Mouse (Mus musculus) embryonic facial prominence, embryonic 10.5 days (tissue): ENCODE results near the gene Ccr8. TPM values are rescaled to one million over a fixed set of nuclear protein-coding genes. Genes with fewer than 3 reads are reported as not detected.

Source experiments
- DNase-seq: peaks from one replicate; pipeline ENCODE4 v3.0.0-alpha.2; 2017; ENCODE audit warnings: low spot score
- H3K27ac ChIP-seq: fragments of 300-500 bp; sonication (generic); replicated peaks from 2 replicates; pipeline ENCODE4 v1.5.1; 2016; ENCODE audit warnings: mild to moderate bottlenecking
- H3K27me3 ChIP-seq: fragments of 300-500 bp; sonication (generic); replicated peaks from 2 replicates; pipeline ENCODE4 v1.6.1; 2016; ENCODE audit warnings: low read depth, mild to moderate bottlenecking; ENCODE audit not compliant: poor library complexity, severe bottlenecking
- H3K36me3 ChIP-seq: fragments of 300-500 bp; sonication (generic); replicated peaks from 2 replicates; pipeline ENCODE4 v1.6.1; 2016; ENCODE audit warnings: mild to moderate bottlenecking, moderate library complexity
- H3K4me1 ChIP-seq: fragments of 300-500 bp; sonication (generic); 2 replicates; pipeline ENCODE4 v1.6.1; 2016
- H3K4me3 ChIP-seq: fragments of 300-500 bp; sonication (generic); 2 replicates; pipeline ENCODE4 v1.5.1; 2016; ENCODE audit warnings: mild to moderate bottlenecking, moderate library complexity
- H3K9me3 ChIP-seq: fragments of 300-500 bp; sonication (generic); 2 replicates; pipeline ENCODE4 v1.6.1; 2016; ENCODE audit warnings: mild to moderate bottlenecking
- WGBS: fragments of 180-500 bp; shearing (Covaris S2); methylation state at CpG from one replicate; pipeline ENCODE4 v1.1.7; 2016; 5-methylcytosine and 5-hydroxymethylcytosine counted together
- polyA plus RNA-seq: library from polyadenylated mRNA; unstranded; fragments of >200 nt; fragmentation: Nextera tagmentation; extraction: Ambion mirVana; gene quantifications from 2 replicates; pipeline ENCODE4 v1.2.1, GENCODE M21; 2016

The Ccr8 gene
- polyA plus RNA-seq, 1 experiment from 2014 or later = not detected

DNA sequence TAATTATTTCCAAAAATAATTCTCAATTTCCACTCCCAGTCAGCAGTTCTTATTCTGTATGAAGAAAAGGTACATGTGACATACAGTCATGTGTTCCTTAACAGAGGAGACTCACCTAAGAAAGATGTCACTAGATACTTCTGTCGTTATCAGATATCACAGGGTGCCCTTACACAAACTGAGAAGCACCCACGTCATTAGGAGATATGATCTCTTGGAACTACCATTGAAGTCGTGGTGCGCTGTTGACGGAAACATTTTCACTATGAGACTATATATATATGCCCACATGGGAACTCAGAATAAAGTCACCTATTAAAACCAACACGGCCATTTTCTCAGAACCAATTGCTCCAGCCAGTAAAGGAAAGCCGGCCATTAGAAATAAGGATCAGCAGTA is 17.4 kb upstream of the Ccr8 start:
- no peaks in the 10 kb centered on the region for H3K9me3 ChIP-seq
- H3K36me3 ChIP-seq = no peaks in the 10 kb centered on the region
- no peak overlapping the region for H3K27ac ChIP-seq
- no peak for DNase-seq
- H3K4me1 ChIP-seq = no peaks in the 10 kb centered on the region
- no peaks in the 10 kb centered on the region for H3K27me3 ChIP-seq
- no peak overlapping the region for H3K4me3 ChIP-seq
- WGBS = 87% methylated on average over 7 of the region's 7 CpGs

DNA sequence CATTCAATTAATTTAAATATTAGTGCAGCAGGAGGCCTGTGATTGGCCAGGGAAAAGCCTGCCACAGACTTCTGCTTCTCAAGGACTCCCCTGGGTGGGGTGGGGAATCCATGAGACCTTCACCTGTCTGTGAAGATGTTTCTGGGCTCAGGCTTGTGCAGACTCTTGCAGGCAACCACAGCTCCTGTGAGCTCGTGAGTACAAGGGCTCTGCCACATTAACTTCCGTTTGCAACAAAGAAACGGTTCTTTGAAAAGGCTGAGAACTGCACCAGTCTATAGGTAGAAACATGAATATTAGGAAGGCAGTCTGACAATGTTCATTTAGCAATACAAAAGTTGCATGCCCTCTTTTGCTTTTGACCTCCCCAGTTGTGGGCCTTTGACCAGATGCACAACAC is 13.7 kb upstream of the Ccr8 start:
- H3K4me3 ChIP-seq = no peak overlapping the region
- no peaks in the 10 kb centered on the region; the same call in 1 of the 2 replicates for H3K4me1 ChIP-seq
- WGBS = 81% methylated on average over 3 of the region's 3 CpGs
- DNase-seq = no peak
- H3K27me3 ChIP-seq = no peaks in the 10 kb centered on the region
- no peaks in the 10 kb centered on the region for H3K9me3 ChIP-seq
- H3K36me3 ChIP-seq = no peaks in the 10 kb centered on the region
- no peak overlapping the region for H3K27ac ChIP-seq

DNA sequence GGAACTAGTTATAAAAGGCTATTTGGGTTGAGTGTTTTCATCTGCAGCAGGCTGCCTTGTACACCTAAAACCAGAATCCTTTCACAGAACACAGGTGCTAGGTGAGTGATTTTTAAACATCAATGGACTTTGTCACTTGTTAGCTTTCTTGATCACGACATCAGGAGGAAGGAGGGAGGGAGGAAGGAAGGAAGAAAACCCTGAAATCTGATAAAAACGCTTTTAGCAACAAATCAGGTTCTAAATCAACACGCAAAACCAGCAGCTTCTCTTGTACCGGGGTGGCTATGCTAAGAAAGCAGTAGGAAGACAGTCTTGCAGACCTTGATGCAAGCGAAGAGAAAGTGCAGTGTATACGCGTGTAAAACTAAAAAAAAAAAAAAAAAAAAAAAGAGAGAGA is 12.0 kb upstream of the Ccr8 start:
- 77% methylated on average over 7 of the region's 7 CpGs for WGBS
- H3K4me3 ChIP-seq = no peak overlapping the region

DNA sequence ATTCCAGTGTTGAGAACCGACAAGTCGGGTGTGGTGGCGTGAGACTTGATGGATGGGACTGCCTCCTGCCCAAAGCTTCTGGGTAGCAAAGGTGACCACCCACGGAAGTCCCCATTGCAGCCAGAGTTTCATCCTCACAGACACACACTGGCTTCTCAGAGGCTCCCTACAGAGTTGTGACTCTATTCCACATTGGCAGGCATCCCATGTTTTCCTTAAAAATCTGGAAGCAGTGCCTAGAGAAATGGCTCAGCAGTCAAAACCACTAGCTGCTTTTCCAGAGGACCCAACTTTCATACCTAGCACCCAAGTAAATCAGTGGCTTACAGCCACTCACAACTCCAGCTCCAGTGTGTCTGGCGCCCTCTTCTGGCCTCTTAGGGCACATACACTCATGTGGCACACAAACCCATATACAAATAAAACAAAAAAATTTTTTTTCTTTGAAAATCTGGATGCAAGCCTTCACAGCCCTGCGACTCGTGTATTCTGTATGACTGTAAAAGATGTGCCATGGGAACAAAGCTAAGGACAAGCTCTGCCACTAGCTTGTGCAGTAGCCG is 11.3 kb upstream of the Ccr8 start:
- Histone ChIP-seq H3K4me3 (no peak overlapping the region), H3K27me3 (no peaks in the 10 kb centered on the region), H3K4me1 (no peaks in the 10 kb centered on the region; the same call in 1 of the 2 replicates), H3K9me3 (no peaks in the 10 kb centered on the region), H3K27ac (no peak overlapping the region), H3K36me3 (no peaks in the 10 kb centered on the region)
- no peak for DNase-seq
- 87% methylated on average over 8 of the region's 8 CpGs for WGBS

More for the DNA sequence above, 12.0 kb upstream of the Ccr8 start:
- Histone ChIP-seq H3K27me3 (no peaks in the 10 kb centered on the region), H3K4me1 (no peaks in the 10 kb centered on the region; the same call in 1 of the 2 replicates), H3K36me3 (no peaks in the 10 kb centered on the region), H3K27ac (no peak overlapping the region), H3K9me3 (no peaks in the 10 kb centered on the region)
- DNase-seq = no peak

DNA sequence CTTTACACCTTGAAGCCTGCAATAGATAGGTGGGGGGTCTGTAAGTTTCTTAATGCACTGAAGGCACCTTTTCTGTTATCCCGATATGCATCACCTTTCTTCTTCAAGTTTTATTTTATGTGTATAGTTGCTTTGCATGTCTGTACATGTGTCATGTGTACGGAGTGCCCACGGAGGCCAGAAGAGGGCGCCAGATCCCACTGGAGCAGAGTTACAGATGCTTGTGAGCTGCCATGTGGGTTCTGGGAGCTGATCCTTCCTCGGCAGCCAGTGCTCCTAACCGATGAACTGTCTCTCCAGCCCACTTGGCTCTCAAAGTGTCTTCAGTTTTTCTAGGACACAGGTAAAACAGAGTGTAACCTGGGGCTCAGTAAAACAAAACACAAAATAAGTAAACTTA is 10.7 kb upstream of the Ccr8 start:
- Histone ChIP-seq H3K4me1 (no peaks in the 10 kb centered on the region; the same call in 1 of the 2 replicates), H3K36me3 (no peaks in the 10 kb centered on the region), H3K27ac (no peak overlapping the region), H3K9me3 (no peaks in the 10 kb centered on the region), H3K4me3 (no peak overlapping the region), H3K27me3 (no peaks in the 10 kb centered on the region)
- 74% methylated on average over 6 of the region's 6 CpGs for WGBS
- no peak for DNase-seq

DNA sequence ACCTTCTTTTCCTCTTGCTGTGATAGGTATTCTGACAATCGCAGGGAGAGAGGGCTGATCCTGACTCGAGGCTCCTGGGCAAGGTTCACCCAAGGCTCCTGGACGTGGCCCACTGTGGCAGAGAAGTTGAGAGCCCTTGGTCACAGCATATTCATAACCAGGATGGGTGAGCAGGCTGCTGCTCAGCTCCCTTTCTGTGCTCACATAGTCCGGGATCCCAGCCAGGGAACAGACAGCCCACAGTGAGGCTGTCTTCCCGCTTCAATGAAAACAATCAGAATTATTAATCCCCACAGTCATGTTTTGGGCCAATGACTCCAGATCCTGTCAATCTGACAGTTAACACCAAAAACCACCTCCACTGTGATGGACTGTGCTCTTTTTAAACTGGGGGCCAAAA is 9.9 kb upstream of the Ccr8 start:
- no peaks in the 10 kb centered on the region; the same call in 1 of the 2 replicates for H3K4me1 ChIP-seq
- H3K9me3 ChIP-seq = no peaks in the 10 kb centered on the region
- 87% methylated on average over 5 of the region's 5 CpGs for WGBS
- H3K36me3 ChIP-seq = no peaks in the 10 kb centered on the region
- DNase-seq = no peak
- no peak overlapping the region for H3K4me3 ChIP-seq
- H3K27ac ChIP-seq = no peak overlapping the region
- no peaks in the 10 kb centered on the region for H3K27me3 ChIP-seq

DNA sequence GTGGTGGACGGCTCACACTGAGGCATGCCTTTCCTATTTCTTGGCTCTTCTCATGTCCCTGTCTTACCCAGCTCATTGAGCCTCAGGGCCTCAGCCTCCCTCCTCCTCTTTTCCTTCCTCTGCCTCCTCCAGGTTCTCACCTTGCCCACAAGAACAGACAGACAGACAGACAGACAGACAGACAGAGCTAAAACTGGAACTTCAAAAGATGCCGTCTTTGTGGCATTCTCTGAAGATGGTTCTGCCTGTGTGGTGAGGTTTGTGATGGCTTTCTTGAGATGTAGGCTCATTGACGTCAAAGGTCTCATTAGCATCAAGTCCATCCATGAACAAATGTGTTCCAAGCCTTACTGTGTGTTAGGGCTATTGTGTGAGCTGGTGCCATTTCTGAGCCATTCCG is 9.2 kb upstream of the Ccr8 start:
- H3K9me3 ChIP-seq = no peaks in the 10 kb centered on the region
- no peaks in the 10 kb centered on the region for H3K27me3 ChIP-seq

DNA sequence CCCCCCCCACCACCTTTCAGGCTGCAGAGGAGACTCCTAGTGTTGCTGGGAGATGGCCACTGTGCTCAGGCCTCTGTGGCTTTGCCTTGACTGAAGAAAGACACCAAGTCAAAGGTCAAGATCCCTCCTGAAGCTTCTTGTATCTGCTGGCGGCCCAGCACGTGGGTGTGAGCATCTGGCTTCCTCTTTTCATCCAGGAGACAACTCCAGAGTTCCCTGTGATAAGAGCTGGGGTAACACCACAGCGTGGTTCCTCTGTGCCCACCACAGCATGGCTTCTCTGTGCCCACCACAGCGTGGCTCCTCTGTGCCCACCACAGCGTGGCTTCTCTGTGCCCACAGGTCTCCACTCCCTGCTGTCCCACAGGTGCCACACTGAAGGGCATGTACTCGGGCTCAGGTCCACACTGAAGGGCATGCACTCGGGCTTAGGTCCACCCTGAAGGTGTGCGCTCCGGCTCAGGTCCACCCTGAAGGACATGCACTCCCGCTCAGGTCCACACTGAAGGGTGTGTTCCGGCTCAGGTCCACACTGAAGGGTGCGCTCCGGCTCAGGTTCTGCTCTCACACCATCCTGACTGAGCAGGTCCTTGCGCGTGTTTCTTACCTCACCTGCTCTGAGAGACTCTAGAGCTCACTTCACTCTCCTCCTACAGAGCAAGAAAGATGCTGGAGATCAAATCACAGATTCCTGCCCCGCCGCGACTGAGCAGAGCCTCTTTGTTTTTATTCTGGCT is 8.6 kb upstream of the Ccr8 start:
- Histone ChIP-seq H3K4me3 (no peak overlapping the region), H3K27ac (no peak overlapping the region), H3K36me3 (no peaks in the 10 kb centered on the region), H3K4me1 (no peaks in the 10 kb centered on the region; the same call in 1 of the 2 replicates), H3K27me3 (no peaks in the 10 kb centered on the region), H3K9me3 (no peaks in the 10 kb centered on the region)
- DNase-seq = no peak
- WGBS = 83% methylated on average over 18 of the region's 18 CpGs

More for the DNA sequence above, 9.2 kb upstream of the Ccr8 start:
- H3K36me3 ChIP-seq = no peaks in the 10 kb centered on the region
- H3K4me1 ChIP-seq = no peaks in the 10 kb centered on the region; the same call in 1 of the 2 replicates
- DNase-seq = no peak
- WGBS = 86% methylated on average over 4 of the region's 4 CpGs
- H3K27ac ChIP-seq = no peak overlapping the region
- H3K4me3 ChIP-seq = no peak overlapping the region

DNA sequence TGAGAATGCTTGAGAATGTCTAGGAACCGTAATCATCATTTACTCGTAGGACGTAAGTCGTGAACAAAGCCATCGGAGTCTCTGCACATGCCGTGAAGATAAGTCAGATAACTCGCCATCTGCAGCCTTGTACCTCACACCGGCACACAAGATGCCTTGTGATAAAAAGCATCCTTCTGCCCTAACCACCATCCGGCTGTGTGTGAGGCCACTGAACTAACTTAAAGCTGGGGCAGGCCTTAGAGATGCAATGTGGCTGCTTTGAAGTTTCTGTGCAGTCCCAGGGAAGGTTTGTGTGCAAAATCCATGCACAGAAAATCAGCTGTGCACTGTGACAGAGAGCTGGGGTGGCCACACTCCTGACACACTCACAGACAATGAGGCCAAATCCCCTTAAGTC is 7.5 kb upstream of the Ccr8 start:
- DNase-seq = no peak

DNA sequence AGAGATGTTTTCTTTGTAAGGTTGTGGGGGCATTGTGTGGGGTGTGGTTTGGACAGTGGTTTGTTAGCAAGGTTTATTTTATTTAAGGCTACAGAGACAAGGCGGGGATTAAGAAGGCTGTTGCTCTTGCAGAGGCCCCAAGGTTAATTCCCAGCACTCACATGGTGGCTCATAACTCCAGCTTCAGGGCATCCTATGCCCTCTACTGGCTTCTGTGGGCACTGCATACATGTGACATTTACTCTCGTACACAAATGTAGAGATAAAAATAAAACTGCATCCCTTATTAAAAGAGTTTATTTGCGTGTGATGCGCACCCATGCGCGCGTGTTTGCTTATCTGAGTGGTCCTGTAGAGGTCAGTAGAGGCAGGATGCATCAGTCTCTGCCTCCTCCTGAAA is 2.8 kb upstream of the Ccr8 start:
- Histone ChIP-seq H3K9me3 (no peaks in the 10 kb centered on the region), H3K36me3 (no peaks in the 10 kb centered on the region), H3K4me3 (no peak overlapping the region), H3K27me3 (no peaks in the 10 kb centered on the region), H3K4me1 (no peaks in the 10 kb centered on the region), H3K27ac (no peak overlapping the region)
- 81% methylated on average over 7 of the region's 7 CpGs for WGBS
- no peak for DNase-seq

More for the DNA sequence above, 7.5 kb upstream of the Ccr8 start:
- Histone ChIP-seq H3K27me3 (no peaks in the 10 kb centered on the region), H3K27ac (no peak overlapping the region), H3K4me1 (no peaks in the 10 kb centered on the region; the same call in 1 of the 2 replicates), H3K9me3 (no peaks in the 10 kb centered on the region), H3K4me3 (no peak overlapping the region), H3K36me3 (no peaks in the 10 kb centered on the region)
- WGBS = 90% methylated on average over 9 of the region's 9 CpGs

DNA sequence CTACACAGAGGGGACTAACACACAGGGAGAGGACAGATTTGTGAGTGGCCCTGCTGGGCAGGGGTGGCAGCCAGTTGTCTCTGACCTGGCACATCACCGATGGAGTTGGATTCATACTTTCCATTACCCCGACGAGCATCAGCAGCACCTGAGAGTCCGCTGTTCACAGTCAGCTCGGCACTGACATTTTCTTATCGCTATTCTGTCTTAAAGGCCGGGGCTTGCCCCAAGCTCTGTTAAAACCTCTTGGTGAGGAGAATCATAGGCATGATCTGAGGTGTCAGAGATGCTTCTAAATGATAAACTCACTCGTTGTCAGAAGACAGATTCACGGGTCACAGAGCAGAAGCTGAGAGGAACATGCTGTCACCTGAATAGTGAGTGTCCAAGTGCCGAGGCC is 828 bp upstream of the Ccr8 start:
- Histone ChIP-seq H3K4me1 (no peaks in the 10 kb centered on the region), H3K4me3 (no peak overlapping the region), H3K36me3 (no peaks in the 10 kb centered on the region), H3K9me3 (no peaks in the 10 kb centered on the region), H3K27me3 (no peaks in the 10 kb centered on the region), H3K27ac (no peak overlapping the region)
- 87% methylated on average over 10 of the region's 10 CpGs for WGBS
- no peak for DNase-seq

DNA sequence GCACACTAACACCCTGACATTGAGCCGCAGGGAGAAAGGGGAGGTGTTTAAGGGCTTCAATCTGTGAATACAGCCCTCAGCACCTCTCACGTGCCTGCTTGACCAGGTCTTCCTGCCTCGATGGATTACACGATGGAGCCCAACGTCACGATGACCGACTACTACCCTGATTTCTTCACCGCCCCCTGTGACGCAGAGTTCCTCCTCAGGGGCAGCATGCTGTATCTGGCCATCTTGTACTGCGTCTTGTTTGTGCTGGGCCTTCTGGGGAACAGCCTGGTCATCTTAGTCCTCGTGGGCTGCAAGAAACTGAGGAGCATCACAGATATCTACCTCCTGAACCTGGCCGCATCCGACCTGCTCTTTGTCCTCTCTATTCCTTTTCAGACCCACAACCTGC is 1.8 kb downstream of the Ccr8 start:
- DNase-seq = no peak
- WGBS = 88% methylated on average over 13 of the region's 13 CpGs

DNA sequence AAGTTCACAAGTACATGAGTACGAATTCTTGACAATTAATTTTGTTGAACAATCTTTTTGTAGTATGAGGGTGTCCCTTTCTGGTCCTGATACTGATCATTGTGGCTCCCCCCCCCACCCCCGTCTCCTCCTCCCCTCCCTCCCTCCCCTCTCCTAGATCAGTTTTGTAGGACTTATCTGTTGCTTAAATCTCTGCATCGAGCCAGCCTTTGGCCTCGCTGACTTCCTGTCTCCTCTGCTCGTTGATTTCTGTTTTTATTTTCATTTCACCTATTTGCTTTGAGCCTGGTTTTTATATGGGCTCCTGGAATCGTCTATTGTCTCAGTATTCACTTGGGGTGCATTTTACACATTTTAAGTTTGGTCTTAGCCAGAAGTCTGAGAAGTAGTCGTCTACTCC is 4.0 kb downstream of the Ccr8 start:
- H3K4me3 ChIP-seq = no peak overlapping the region
- no peaks in the 10 kb centered on the region for H3K27me3 ChIP-seq
- no peak for DNase-seq
- H3K27ac ChIP-seq = no peak overlapping the region
- H3K4me1 ChIP-seq = 0 out of 2 replicates have a peak, but pooled peaks cover 4% of the 10 kb centered on the region
- WGBS = 71% methylated on average over 7 of the region's 7 CpGs
- no peaks in the 10 kb centered on the region for H3K9me3 ChIP-seq
- no peaks in the 10 kb centered on the region for H3K36me3 ChIP-seq

More for the DNA sequence above, 1.8 kb downstream of the Ccr8 start:
- Histone ChIP-seq H3K27me3 (no peaks in the 10 kb centered on the region), H3K27ac (no peak overlapping the region), H3K36me3 (no peaks in the 10 kb centered on the region), H3K4me1 (0 out of 2 replicates have a peak, but pooled peaks cover 4% of the 10 kb centered on the region), H3K4me3 (no peak overlapping the region), H3K9me3 (no peaks in the 10 kb centered on the region)
